Mouse (Mus musculus) left cerebral cortex, postnatal 25 days (tissue): ENCODE data around the gene Aifm1. TPM values are rescaled to one million over a fixed set of nuclear protein-coding genes. Genes with fewer than 3 reads are reported as not detected.

ENCODE experiments used
- DNase-seq, 2 experiments: peaks; one replicate each; pipeline ENCODE4 v3.0.0; 2022; ENCODE audit warnings: low spot score in 2 of 2, mixed read lengths in 1 of 2
- intact Hi-C: fragments of 180-260 bp; cut with DNase I; formaldehyde crosslinking; loops from one replicate; pipeline ENCODE4 v1.15.1; 2025
- total RNA-seq, 2 experiments: library from RNA; stranded (reverse); gene quantifications; 2 replicates each; pipeline ENCODE4 v1.2.3; 2021

Gene Aifm1
- total RNA-seq, 2 experiments from 2014 or later, result 26.1 to 27.2 TPM

DNA sequence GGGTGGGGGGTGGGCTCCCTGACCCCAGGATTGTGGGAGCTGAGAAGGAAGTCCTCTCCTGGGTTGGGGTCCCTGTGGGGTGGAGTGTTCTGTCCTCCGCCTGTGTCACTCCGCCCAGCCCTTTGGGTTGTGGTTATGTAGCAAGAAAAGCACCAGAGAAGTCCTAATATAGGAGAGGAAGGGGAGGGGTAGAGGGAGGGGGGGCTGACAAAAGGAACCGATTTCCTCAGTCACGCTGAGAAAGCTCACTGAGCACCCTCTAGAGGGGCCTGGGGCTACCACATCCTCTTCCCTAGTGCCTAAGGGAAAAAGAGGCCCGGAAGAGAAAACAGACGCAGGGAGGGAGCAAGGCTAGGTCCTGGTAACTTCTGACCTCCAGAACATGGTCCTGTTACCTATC, 83.8 kb downstream of the Aifm1 start:
- intact Hi-C loops, result no loop called here
- no peak for DNase-seq

DNA sequence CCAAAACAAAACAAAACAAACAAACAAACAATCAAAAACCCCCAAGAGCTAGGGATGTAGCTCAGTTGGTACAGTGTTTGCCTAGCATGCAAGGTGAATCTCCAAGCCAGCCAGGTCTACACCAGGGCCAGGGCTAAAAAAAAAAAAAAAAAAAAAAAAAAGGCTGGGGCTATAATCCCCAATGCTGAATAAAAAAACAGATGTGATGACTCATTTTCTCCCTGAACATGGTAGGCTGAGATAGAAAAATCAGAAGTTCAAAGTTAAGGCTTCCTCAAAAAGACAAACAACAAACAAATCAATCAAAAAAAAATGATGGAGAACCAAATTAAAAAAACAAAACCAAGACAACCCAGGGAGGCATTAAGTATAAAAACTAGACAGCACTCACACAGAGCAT, 84.3 kb downstream of the Aifm1 start:
- intact Hi-C loops, result no loop called here

DNA sequence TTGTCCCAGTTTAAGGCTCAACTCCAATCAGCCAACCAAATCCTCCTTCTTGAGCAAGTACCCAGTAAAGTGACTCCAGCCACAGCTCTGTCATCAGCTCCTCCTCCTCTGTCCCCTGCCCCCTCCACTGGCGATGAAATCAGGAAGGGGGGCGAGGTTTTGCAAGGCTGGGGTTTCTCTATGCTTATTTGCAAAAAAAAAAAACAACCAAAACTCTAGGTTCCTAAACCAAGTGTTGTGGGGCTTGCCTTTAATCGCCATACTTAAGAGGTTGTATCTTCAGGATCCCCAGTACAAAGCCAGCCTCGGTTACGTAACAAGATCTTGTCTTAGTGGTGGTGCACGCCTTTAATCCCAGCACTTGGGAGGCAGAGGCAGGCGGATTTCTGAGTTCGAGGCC, 84.7 kb downstream of the Aifm1 start:
- intact Hi-C loops, result no loop called here
- no peak for DNase-seq

More for the DNA sequence above, 84.3 kb downstream of the Aifm1 start:
- no peak for DNase-seq

DNA sequence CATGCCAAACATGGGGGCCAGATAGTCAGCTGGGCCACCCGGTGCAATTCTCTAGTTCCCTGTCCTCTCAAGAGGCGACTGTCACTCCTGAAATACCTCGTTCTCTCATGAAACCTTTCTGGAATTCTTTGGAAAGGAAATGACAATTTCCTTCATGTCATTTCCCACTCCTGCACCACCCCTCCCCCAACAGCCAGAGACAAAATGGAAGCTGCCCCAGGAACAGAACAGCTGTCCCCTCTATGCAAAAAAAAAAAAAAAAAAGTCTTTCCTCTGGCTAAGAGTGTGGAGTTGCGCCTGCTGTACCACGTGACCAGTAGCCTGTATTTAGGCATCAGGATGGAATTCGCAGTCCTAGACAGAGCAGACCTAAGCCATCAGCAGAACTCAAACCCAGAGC, 85.1 kb downstream of the Aifm1 start:
- DNase-seq, result no peak
- intact Hi-C loops, result no loop called here

DNA sequence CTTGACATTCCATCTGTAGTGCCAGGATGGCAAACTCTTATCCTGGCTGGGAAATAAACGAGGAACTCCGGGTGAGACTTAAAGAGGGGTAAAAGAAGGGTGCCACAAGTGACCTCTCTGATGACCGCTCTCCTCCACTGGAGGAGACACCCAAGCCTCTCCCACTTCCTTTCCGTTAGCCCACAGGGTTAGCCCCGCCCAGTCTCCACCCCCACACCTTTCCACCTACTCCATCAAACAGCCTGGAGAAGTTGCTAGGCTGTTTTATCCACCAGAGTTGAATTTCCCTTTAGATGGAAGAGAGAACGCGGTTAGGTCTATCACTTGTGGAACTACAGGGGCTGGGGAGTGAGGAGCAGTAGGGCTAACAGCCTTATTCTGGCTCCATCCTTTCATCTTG, 88.1 kb downstream of the Aifm1 start:
- intact Hi-C loops, result no loop called here
- DNase-seq, result no peak

Other genes with a start within 250 kb of the Aifm1 start
- gene Bcorl1, start 172.2 kb downstream of the Aifm1 start, total RNA-seq, result 10 to 100 TPM; 16.6 to 19.4 TPM
- under 1 TPM; 0.69 to 0.71 TPM for gene Elf4, start 50.4 kb downstream of the Aifm1 start, total RNA-seq
- gene Rab33a, start 5.7 kb upstream of the Aifm1 start, total RNA-seq, result 10 to 100 TPM; 32.1 to 40.6 TPM
- 10 to 100 TPM; 17.3 to 24.4 TPM for gene Zfp280c, start 80.9 kb upstream of the Aifm1 start, total RNA-seq
- 10 to 100 TPM; 63.8 to 71.4 TPM for gene Slc25a14, start 109.8 kb upstream of the Aifm1 start, total RNA-seq
- not detected for gene Gpr119, start 160.9 kb upstream of the Aifm1 start, total RNA-seq
- 1 to 10 TPM; 4.2 to 4.4 TPM for gene Rbmx2, start 181.4 kb upstream of the Aifm1 start, total RNA-seq